Mouse (Mus musculus) thymus, adult 18-20 months (tissue): ENCODE results near the gene Lect2.

Experiments
- DNase-seq, 2 experiments: peaks; one replicate each; pipeline ENCODE4 v3.0.0; 2022; ENCODE audit warnings: mixed read lengths in 2 of 2

Gene Lect2

GRCm38 (mm10) chr13:56554409-56554808 is 6.1 kb upstream of the Lect2 start:
- peak in 1 of 2 experiments; percentile 15 for DNase-seq

- no peak for DNase-seq
These were observed 5.6 kb upstream of the Lect2 start for GRCm38 (mm10) chr13:56553923-56554322.

GRCm38 (mm10) chr13:56551661-56552060 is 3.4 kb upstream of the Lect2 start:
- DNase-seq, result no peak

- no peak for DNase-seq
These were observed 2.3 kb upstream of the Lect2 start for GRCm38 (mm10) chr13:56550574-56550973.

GRCm38 (mm10) chr13:56549364-56549763 is 1.1 kb upstream of the Lect2 start:
- DNase-seq, result no peak

GRCm38 (mm10) chr13:56544956-56545355 is 3.3 kb downstream of the Lect2 start:
- DNase-seq, result no peak

GRCm38 (mm10) chr13:56543805-56544204 is 4.5 kb downstream of the Lect2 start:
- DNase-seq, result no peak

GRCm38 (mm10) chr13:56539846-56540245 is 8.5 kb downstream of the Lect2 start:
- DNase-seq, result no peak

- DNase-seq, result no peak
These were observed 11.3 kb downstream of the Lect2 start for GRCm38 (mm10) chr13:56537026-56537425.

- DNase-seq, result no peak
These were observed 12.7 kb downstream of the Lect2 start for GRCm38 (mm10) chr13:56535570-56535969.

GRCm38 (mm10) chr13:56534931-56535330 is 13.4 kb downstream of the Lect2 start:
- no peak for DNase-seq

GRCm38 (mm10) chr13:56529685-56530084 is 18.6 kb downstream of the Lect2 start:
- no peak for DNase-seq

GRCm38 (mm10) chr13:56529031-56529430 is 19.3 kb downstream of the Lect2 start:
- DNase-seq, result no peak

GRCm38 (mm10) chr13:56528281-56528680 is 20.0 kb downstream of the Lect2 start:
- no peak for DNase-seq

GRCm38 (mm10) chr13:56527846-56528245 is 20.5 kb downstream of the Lect2 start:
- DNase-seq, result no peak

GRCm38 (mm10) chr13:56526871-56527270 is 21.4 kb downstream of the Lect2 start:
- DNase-seq, result no peak

- DNase-seq, result no peak
These were observed 25.5 kb downstream of the Lect2 start for GRCm38 (mm10) chr13:56522821-56523167.

- peak; percentile 83 to 86 for DNase-seq
These were observed 26.1 kb downstream of the Lect2 start, which contains the start of gene Fbxl21 for GRCm38 (mm10) chr13:56522081-56522820. Gene Fbxl21, plus strand, starts transcription at chr13:56522472.

GRCm38 (mm10) chr13:56516816-56517215 is 31.5 kb downstream of the Lect2 start:
- no peak for DNase-seq

GRCm38 (mm10) chr13:56516311-56516710 is 32.0 kb downstream of the Lect2 start:
- no peak for DNase-seq

- DNase-seq, result no peak
These were observed 34.7 kb downstream of the Lect2 start for GRCm38 (mm10) chr13:56513595-56513994.

- no peak for DNase-seq
These were observed 38.5 kb downstream of the Lect2 start for GRCm38 (mm10) chr13:56509796-56510195.

GRCm38 (mm10) chr13:56506871-56507496 is 41.3 kb downstream of the Lect2 start:
- peak; percentile 5 to 24 for DNase-seq

GRCm38 (mm10) chr13:56501866-56502420 is 46.4 kb downstream of the Lect2 start:
- no peak for DNase-seq
